Mouse (Mus musculus): ENCODE results near the gene Sphkap. TPM values are rescaled to one million over a fixed set of nuclear protein-coding genes. Genes with fewer than 3 reads are reported as not detected.

The Sphkap gene
- polyA plus RNA-seq, 1 experiment from 2014 or later: 1.4 TPM

DNA sequence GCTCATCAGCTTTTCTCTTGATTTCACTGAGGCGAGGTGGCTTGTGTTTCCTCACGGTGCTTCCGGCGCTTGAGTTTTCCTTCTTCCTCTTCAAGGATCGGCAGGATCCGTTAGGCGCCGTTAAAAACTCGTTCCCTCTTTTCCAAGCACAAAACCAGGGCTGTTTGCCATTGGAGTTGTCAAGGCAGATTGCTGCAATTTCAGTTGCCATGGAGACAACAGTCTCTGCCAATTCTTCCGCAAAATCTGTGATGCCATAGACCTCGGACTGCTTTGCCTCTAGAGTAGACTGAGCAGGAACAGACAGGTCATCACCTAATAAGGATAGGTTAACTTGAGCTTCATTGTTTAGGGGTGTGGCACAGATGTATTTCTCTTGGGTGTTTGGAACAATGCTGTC is 131.0 kb downstream of the Sphkap start:
- Histone ChIP-seq H3K9me3 (no peaks in the 10 kb centered on the region), H3K4me1 (no peaks in the 10 kb centered on the region), H3K27me3 (replicated peaks) (no peaks in the 10 kb centered on the region), H3K9ac (no peak overlapping the region), H3K36me3 (no peaks in the 10 kb centered on the region), H3K4me3 (replicated peaks) (no peak overlapping the region), H3K4me2 (no peak overlapping the region), H3K27ac (no peak overlapping the region)
- no peak for ATAC-seq (ENCODE audit: insufficient read depth, low FRiP score, low read depth)
- WGBS: 91% methylated on average over 11 of the region's 11 CpGs

DNA sequence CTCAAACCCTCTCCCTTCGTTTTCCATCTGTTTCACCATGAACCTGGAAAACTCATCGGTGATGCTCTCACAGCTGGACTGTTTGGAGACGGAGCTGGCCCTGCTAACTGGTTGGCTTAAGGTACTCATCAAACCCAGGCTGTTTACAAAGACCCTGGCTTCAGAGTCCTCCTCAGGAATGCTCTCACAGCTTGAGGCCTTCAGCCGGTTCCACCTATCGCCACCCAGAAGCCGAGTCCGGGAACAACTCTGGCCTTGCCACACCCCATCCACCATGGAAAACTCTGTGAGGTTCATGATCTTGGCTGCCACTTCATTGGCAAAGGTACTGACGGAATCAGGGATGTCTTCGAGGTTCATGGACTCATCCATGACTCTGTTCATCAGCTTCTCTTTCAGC is 131.4 kb downstream of the Sphkap start:
- H3K9me3 ChIP-seq: no peaks in the 10 kb centered on the region
- no peaks in the 10 kb centered on the region for H3K4me1 ChIP-seq
- no peak overlapping the region for H3K27ac ChIP-seq
- H3K9ac ChIP-seq: no peak overlapping the region
- no peaks in the 10 kb centered on the region for H3K27me3 ChIP-seq (replicated peaks)
- no peak overlapping the region for H3K4me3 ChIP-seq (replicated peaks)
- H3K36me3 ChIP-seq: no peaks in the 10 kb centered on the region
- no peak overlapping the region for H3K4me2 ChIP-seq
- 87% methylated on average over 9 of the region's 9 CpGs for WGBS
- ATAC-seq (ENCODE audit: insufficient read depth, low FRiP score, low read depth): no peak

DNA sequence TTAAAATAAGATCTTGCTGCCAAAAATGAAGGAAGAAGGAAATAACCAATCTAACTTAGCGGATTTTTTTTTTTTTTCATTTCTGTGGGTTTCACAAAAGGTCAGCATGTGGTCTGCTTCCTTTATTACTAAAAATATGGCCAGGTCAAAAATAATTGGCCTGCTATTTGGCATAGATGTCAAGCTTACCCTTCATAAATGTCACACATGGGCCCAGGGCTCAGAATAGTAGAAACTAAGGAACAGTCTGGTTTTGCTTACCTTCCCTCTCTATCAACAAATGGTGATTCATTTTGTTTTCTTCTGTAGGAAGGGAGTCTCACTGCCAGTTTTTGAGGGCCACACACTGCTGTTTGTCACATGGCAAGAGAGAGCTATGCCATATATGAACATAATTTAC is 156.3 kb downstream of the Sphkap start:
- H3K4me1 ChIP-seq: no peaks in the 10 kb centered on the region
- WGBS: 66% methylated on average over 1 of the region's 1 CpGs
- H3K9ac ChIP-seq: no peak overlapping the region
- no peak overlapping the region for H3K27ac ChIP-seq
- H3K4me3 ChIP-seq (replicated peaks): no peak overlapping the region
- no peaks in the 10 kb centered on the region for H3K27me3 ChIP-seq (replicated peaks)
- H3K4me2 ChIP-seq: no peak overlapping the region
- no peaks in the 10 kb centered on the region for H3K9me3 ChIP-seq
- H3K36me3 ChIP-seq: no peaks in the 10 kb centered on the region
- no peak for ATAC-seq (ENCODE audit: insufficient read depth, low FRiP score, low read depth)

DNA sequence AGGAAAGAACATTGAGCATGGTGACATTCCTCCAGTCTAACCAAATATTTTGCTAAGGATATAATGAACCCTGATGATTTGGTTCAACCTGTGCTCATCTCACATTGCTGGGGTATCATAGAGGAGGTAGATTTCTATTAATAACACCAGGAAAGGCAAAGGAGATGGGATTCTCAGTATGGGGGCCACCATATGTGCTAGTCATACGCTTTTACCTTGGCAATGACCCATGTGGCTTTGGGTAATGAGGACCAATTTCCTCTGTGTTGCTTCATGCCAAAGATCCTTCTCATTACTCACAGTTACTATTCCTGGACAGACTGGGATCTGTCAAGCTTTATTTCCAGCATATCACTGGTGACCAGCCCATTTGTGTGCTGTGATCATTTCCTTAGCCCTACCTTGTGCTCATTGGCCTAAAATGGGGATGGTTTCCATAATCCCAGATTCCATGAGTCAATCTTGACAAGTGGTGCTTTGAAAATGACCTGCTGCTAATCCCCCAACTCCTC is 159.7 kb downstream of the Sphkap start:
- no peak for ATAC-seq (ENCODE audit: insufficient read depth, low FRiP score, low read depth)
- Histone ChIP-seq H3K4me3 (replicated peaks) (no peak overlapping the region), H3K4me2 (no peak overlapping the region), H3K9ac (no peak overlapping the region), H3K36me3 (no peaks in the 10 kb centered on the region), H3K27me3 (replicated peaks) (no peaks in the 10 kb centered on the region), H3K9me3 (no peaks in the 10 kb centered on the region), H3K4me1 (no peaks in the 10 kb centered on the region), H3K27ac (no peak overlapping the region)
- 87% methylated on average over 1 of the region's 1 CpGs for WGBS

DNA sequence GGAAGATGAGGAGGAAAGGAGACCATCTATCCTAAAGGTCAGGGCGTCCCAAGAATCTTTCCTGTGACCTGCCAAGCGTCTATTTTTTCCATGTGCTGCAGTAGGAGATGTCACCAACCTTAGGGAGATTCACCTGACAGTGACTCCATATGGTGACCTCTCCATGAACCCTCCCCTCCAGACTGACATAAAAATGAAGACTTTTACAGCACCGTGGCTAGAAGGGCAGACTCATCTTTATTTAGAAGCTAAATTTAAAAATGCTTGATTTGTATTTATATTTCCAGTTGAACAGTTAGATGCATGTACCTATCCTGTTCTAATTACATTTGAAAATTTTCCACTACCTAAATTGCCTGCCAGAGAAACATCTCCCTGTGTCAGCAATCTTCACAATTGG is 180.1 kb downstream of the Sphkap start:
- Histone ChIP-seq H3K27me3 (replicated peaks) (no peaks in the 10 kb centered on the region), H3K9ac (no peak overlapping the region), H3K4me3 (replicated peaks) (no peak overlapping the region), H3K4me1 (no peaks in the 10 kb centered on the region), H3K9me3 (no peaks in the 10 kb centered on the region), H3K4me2 (no peak overlapping the region), H3K27ac (no peak overlapping the region), H3K36me3 (no peaks in the 10 kb centered on the region)
- whole genome bisulfite sequencing: 71% methylated on average over 3 of the region's 3 CpGs
- ATAC-seq (ENCODE audit: insufficient read depth, low FRiP score, low read depth): no peak

DNA sequence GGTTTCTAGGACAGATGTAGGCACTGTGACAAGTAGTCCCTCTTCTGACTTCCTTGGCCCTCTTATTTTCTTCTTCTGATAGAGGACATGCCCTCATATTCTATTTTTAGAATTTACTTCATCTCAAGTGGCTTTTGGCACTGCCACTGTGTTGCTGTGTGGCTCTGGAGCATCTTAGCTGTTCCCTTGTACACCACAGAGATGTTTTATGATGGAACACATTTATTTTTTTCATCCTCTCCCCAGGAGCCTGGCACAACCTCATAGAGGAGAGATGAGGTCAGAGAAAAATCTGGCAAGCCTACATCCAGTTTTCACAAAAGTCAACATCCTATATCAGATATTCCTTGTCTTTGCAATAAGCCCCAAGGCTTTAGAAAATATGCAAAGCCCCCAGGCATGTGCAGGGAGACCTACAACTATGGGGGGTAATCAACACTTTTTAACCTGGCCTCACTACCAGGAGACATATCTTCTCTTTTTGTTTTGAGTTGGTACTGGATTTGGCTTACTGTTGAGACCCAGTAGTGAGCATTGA is 183.5 kb downstream of the Sphkap start:
- Histone ChIP-seq H3K9ac (no peak overlapping the region), H3K27ac (no peak overlapping the region), H3K4me3 (replicated peaks) (no peak overlapping the region), H3K36me3 (no peaks in the 10 kb centered on the region), H3K9me3 (no peaks in the 10 kb centered on the region), H3K4me2 (no peak overlapping the region), H3K27me3 (replicated peaks) (no peaks in the 10 kb centered on the region), H3K4me1 (no peaks in the 10 kb centered on the region)
- no peak for ATAC-seq (ENCODE audit: insufficient read depth, low FRiP score, low read depth)

DNA sequence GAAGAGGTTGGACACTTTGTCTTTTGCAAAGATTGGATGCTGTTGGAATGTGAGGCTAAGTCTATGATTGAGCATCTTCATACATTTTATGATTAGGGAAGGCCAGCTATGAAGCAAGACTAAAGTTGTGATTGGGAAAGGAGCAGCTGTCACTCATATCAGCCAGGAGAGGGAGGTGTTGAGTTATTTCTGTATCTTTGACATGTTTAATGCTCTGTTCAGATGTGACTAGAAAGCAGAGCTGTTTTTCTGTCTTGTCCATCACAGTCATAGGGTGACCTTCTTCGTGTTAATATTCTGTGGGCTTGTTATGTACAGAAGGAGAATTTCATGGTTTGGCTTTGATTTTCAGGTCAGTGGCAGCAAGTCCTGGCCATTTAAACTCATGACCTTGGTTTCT is 184.9 kb downstream of the Sphkap start:
- 73% methylated on average over 1 of the region's 1 CpGs for WGBS
- ATAC-seq (ENCODE audit: insufficient read depth, low FRiP score, low read depth): no peak
- Histone ChIP-seq H3K9ac (no peak overlapping the region), H3K4me1 (no peaks in the 10 kb centered on the region), H3K4me3 (replicated peaks) (no peak overlapping the region), H3K36me3 (no peaks in the 10 kb centered on the region), H3K27ac (no peak overlapping the region), H3K4me2 (no peak overlapping the region), H3K9me3 (no peaks in the 10 kb centered on the region), H3K27me3 (replicated peaks) (no peaks in the 10 kb centered on the region)

DNA sequence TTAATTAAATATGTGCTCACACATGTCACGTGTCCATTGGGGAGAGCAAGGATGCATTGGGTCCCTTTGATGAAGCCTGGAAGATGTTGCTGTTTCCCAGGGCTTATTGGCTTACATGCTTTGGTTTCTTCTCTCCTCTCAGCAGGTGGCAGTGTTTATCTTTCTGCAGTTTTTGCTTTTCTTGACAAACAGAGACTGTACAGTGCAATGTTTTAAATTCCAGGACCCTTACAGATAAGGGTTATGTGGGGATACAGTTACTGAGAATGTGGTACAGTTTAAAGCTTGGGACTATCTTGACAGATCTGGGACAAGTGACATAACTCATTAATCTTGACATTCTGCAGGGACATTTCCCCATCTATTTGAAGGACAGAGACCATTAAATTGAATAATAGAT is 189.7 kb downstream of the Sphkap start:
- Histone ChIP-seq H3K4me3 (replicated peaks) (no peak overlapping the region), H3K36me3 (no peaks in the 10 kb centered on the region), H3K9ac (no peak overlapping the region), H3K27me3 (replicated peaks) (no peaks in the 10 kb centered on the region), H3K9me3 (no peaks in the 10 kb centered on the region), H3K4me1 (no peaks in the 10 kb centered on the region), H3K4me2 (no peak overlapping the region), H3K27ac (no peak overlapping the region)
- 39% methylated on average over 1 of the region's 1 CpGs for WGBS
- no peak for ATAC-seq (ENCODE audit: insufficient read depth, low FRiP score, low read depth)

DNA sequence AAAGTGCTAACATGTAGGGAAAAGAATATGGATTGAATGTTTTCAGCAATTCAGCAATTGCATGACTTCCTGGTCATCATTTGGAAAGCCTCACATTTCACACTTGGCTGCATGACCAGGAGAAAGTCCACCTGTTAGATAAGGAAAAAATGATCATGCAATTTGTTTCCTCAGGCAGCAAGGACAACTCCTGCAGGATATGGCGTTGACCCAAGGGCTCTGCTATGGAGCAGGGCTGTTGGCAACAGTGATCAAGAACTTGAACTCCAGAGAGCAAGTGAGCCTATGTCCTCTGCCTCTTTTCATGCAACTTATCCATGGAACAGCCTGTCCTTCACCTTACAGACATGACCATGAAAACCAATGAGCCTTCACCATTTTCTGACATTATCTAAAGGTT is 198.0 kb downstream of the Sphkap start:
- Histone ChIP-seq H3K4me1 (no peaks in the 10 kb centered on the region), H3K4me2 (no peak overlapping the region), H3K4me3 (replicated peaks) (no peak overlapping the region), H3K27me3 (replicated peaks) (no peaks in the 10 kb centered on the region), H3K9me3 (no peaks in the 10 kb centered on the region), H3K9ac (no peak overlapping the region), H3K36me3 (no peaks in the 10 kb centered on the region), H3K27ac (no peak overlapping the region)
- 67% methylated on average over 1 of the region's 1 CpGs for WGBS
- no peak for ATAC-seq (ENCODE audit: insufficient read depth, low FRiP score, low read depth)

Other genes with a start within 250 kb of the Sphkap start
- 0.08 and 0.23 TPM in 2 replicates for gene Daw1, start 248.4 kb downstream of the Sphkap start, polyA plus RNA-seq (2015; fragmentation: Nextera tagmentation; extraction: Ambion mirVana)

All from stomach, embryonic 15.5 days (tissue).